Mouse (Mus musculus): ENCODE data around the gene Zfp385c. TPM values are rescaled to one million over a fixed set of nuclear protein-coding genes. Genes with fewer than 3 reads are reported as not detected.
A peak's percentile ranks its signal among the peaks of the same experiment; 100 is the strongest.

Zfp385c gene
- polyA plus RNA-seq, 1 experiment from 2014 or later, result 0.41 TPM

DNA sequence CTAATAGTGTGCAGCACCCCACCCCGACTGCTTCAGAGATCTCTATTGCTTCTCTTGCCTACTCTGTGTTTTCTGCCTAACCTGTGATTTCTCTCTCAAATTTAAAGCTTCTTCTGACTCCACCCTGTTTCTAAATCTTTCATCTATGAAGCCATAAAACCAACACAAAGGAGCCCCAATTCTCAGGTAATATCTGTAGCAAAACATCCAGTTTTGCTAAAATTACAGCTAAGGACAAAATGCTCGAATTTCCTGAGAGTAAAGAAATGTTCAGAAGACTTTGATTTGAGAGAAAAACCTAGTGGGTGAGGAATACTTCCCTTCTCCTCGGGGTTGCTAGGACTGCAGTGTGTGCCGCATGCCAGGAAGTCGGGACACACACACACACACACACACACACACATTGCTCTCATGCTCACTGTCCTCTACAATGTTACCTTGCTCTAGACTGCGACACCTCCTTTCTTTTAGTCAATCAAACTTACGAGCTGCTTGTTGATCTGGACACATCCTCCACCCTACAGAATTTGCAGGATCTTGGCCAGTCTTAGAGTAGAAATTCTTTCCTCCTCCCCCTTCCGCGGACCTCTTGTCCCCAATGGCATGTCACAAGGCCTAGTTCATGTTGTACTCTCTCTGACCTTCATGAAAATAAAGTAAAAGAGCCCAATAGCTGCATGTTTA is 82.1 kb downstream of the Zfp385c start:
- peak overlapping the region; percentile 69 for H3K27ac ChIP-seq (ENCODE audit: poor library complexity, severe bottlenecking)
- no peaks in the 10 kb centered on the region for H3K9me3 ChIP-seq (replicated peaks)
- peak overlapping the region; percentile 44; the same call in 1 of the 2 replicates for H3K9ac ChIP-seq
- peaks cover 23% of the 10 kb centered on the region for H3K36me3 ChIP-seq
- no peak for ATAC-seq (ENCODE audit: insufficient number of reproducible peaks, low FRiP score)
- peak overlapping the region; percentile 8; the same call in 1 of the 2 replicates for H3K4me2 ChIP-seq
- WGBS, result 66% methylated on average over 9 of the region's 9 CpGs
- peaks cover 47% of the 10 kb centered on the region for H3K4me1 ChIP-seq (replicated peaks)
- H3K27me3 ChIP-seq (replicated peaks), result no peaks in the 10 kb centered on the region
- H3K4me3 ChIP-seq, result no peak overlapping the region

DNA sequence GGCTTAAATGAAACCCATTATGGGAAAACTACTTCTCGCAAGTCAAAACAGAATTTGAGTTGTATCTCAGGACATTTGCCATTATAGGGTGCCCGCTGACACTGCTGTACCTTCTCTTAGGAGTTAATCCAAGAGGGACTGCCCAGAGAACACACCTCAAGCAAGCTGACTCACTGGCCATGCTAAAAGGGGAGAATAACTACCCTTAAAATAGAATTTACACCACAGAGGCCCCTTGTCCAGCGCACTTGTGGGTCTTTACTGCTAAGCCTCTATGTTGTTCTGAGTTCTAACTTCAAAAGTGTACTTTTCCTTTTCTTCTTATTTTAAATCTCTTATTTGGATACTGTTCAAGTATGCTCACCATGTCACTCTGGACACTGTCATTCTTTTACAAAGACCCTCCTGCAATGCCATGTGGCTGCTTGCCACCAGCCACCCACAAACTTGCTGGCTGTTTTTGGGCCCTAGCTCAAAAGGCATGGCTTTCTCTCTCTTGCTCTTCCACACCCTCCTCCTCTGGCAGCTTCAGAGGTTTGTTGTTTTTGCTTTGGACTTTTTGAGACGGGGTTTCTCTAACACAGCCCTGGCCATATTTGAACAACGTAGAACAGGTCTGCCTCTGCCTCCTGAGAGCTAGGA is 82.8 kb downstream of the Zfp385c start:
- 70% methylated on average over 5 of the region's 5 CpGs for WGBS
- no peaks in the 10 kb centered on the region for H3K9me3 ChIP-seq (replicated peaks)
- peaks cover 23% of the 10 kb centered on the region for H3K36me3 ChIP-seq
- peak overlapping the region; percentile 69 for H3K27ac ChIP-seq (ENCODE audit: poor library complexity, severe bottlenecking)
- H3K4me3 ChIP-seq, result no peak overlapping the region
- no peaks in the 10 kb centered on the region for H3K27me3 ChIP-seq (replicated peaks)
- peaks cover 50% of the 10 kb centered on the region for H3K4me1 ChIP-seq (replicated peaks)
- H3K4me2 ChIP-seq, result peak overlapping the region; percentile 8; the same call in 1 of the 2 replicates
- no peak for ATAC-seq (ENCODE audit: insufficient number of reproducible peaks, low FRiP score)
- peak overlapping the region; percentile 44; the same call in 1 of the 2 replicates for H3K9ac ChIP-seq

DNA sequence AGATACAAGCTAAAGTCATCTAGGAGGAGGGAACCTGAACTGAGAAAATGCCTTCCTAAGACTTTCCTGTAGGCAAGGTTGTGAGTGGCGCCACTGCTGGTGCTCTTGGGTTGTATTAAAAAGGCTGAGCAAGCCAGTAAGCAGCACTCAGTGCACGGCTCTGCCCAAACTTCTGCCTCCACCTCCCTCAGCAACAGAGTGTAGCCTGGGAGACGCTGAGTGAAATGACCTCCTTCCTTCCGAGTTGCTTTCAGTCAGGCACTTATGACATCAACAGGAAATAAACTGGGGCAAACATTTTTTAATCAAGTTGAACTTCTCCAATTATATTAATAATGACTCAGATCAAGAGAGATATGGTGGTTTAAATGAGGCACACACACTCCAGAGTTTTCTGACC is 83.5 kb downstream of the Zfp385c start:
- Histone ChIP-seq H3K27me3 (replicated peaks) (no peaks in the 10 kb centered on the region), H3K4me1 (replicated peaks) (peaks cover 57% of the 10 kb centered on the region), H3K27ac (ENCODE audit: poor library complexity, severe bottlenecking) (no peak overlapping the region), H3K4me3 (no peak overlapping the region), H3K36me3 (peaks cover 23% of the 10 kb centered on the region), H3K9ac (no peak overlapping the region), H3K9me3 (replicated peaks) (no peaks in the 10 kb centered on the region), H3K4me2 (no peak overlapping the region)
- 67% methylated on average over 4 of the region's 4 CpGs for WGBS
- ATAC-seq (ENCODE audit: insufficient number of reproducible peaks, low FRiP score), result no peak

DNA sequence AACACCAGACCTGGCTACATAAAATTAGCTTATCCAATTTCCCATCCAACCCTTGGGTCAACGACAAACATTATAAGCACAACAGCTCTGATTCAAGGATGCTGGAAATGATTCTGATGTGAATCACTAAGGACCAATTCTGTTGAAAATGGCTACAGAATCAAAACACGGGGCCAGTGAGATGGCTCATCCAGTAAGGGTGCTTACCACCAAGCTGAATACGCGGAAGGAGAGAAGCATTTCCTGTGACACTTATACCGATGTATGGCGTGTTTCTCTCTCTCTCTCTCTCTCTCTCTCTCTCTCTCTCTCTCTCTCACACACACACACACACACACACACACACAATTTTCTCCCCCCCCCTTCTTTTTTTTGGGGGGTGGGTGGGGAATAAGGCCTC is 85.1 kb downstream of the Zfp385c start:
- H3K9me3 ChIP-seq (replicated peaks), result no peaks in the 10 kb centered on the region
- peaks cover 58% of the 10 kb centered on the region for H3K4me1 ChIP-seq (replicated peaks)
- peaks cover 31% of the 10 kb centered on the region for H3K36me3 ChIP-seq
- H3K4me2 ChIP-seq, result no peak overlapping the region
- 94% methylated on average over 6 of the region's 6 CpGs for WGBS
- H3K4me3 ChIP-seq, result no peak overlapping the region
- H3K27me3 ChIP-seq (replicated peaks), result no peaks in the 10 kb centered on the region
- H3K9ac ChIP-seq, result no peak overlapping the region
- H3K27ac ChIP-seq (ENCODE audit: poor library complexity, severe bottlenecking), result no peak overlapping the region
- ATAC-seq (ENCODE audit: insufficient number of reproducible peaks, low FRiP score), result no peak

DNA sequence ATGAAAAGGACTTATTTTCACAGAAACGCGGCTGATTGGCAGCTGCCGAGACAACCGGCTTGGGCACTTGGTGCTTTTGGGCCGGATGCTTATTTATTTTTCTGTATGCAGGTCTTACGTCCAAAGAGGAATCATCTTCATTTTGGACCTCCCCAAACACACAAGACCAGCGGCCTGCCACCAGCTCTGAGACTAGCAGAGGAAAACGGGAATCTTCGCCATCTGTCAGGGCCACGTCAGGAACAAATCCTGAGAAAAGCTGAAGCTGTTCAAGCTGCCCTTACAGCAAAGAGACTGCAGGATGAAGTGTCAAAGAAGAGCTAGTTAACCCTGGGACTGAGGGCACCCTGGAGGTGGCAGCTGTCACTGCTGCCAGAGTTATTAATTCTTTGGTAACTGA is 86.8 kb downstream of the Zfp385c start:
- H3K9ac ChIP-seq, result no peak overlapping the region
- no peaks in the 10 kb centered on the region for H3K9me3 ChIP-seq (replicated peaks)
- no peak for ATAC-seq (ENCODE audit: insufficient number of reproducible peaks, low FRiP score)
- peaks cover 45% of the 10 kb centered on the region for H3K4me1 ChIP-seq (replicated peaks)
- no peak overlapping the region for H3K4me3 ChIP-seq
- H3K27ac ChIP-seq (ENCODE audit: poor library complexity, severe bottlenecking), result no peak overlapping the region
- peaks cover 39% of the 10 kb centered on the region for H3K36me3 ChIP-seq
- H3K4me2 ChIP-seq, result no peak overlapping the region
- H3K27me3 ChIP-seq (replicated peaks), result no peaks in the 10 kb centered on the region
- 88% methylated on average over 10 of the region's 10 CpGs for WGBS

DNA sequence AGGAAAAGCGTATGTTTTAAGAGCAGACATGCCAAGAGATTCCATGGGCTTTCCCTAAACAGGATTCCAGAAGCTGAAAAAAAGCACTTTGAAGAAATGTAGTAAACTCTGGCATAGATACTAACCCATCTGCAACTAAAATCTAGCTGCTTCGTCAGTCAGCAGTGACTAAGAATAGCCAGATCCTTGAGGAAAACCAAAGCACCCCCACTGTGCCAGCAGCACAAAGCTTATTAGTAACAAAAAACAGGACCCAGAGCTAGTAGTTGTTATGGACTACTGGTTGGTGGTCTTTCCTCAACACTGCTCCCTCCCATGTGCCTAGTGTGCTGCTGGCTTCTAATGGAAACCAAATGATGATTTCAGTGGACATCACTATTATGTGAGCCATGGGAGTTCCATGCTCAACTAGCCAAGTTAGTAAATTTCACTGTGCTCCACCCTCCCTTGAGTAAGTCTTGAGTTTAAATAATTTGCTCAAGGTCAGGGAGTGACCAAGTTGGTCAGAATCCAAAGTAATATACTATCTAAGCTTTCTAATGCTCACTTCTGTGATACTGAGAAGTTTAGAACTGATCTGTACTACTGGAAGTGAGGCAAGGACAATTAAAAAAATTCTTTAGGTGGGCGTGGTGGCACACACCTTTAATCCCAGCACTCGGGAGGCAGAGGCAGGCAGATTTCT is 87.8 kb downstream of the Zfp385c start:
- Histone ChIP-seq H3K27ac (ENCODE audit: poor library complexity, severe bottlenecking) (no peak overlapping the region), H3K4me2 (no peak overlapping the region), H3K27me3 (replicated peaks) (no peaks in the 10 kb centered on the region), H3K36me3 (peaks cover 49% of the 10 kb centered on the region), H3K4me3 (no peak overlapping the region), H3K4me1 (replicated peaks) (peaks cover 35% of the 10 kb centered on the region), H3K9me3 (replicated peaks) (no peaks in the 10 kb centered on the region), H3K9ac (no peak overlapping the region)
- 75% methylated on average over 4 of the region's 4 CpGs for WGBS
- ATAC-seq (ENCODE audit: insufficient number of reproducible peaks, low FRiP score), result no peak

DNA sequence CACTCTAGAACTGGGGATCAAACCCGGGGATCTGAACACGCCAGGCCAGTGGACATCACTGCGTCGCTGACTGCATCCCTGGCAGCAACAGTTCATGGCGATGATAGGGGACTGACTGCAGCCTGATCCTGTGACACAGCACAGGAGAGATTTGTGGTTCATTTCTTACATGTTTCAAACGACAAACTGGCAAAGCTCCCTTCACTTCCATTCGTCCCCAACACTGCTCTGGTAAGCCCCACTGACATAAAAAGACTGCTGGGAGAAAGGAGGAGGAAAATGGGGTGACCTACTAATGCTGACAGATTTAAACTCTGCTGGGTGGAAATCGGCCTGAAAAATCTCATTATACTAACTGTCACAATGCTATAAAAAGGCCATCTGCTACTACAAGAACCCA is 88.4 kb downstream of the Zfp385c start:
- Histone ChIP-seq H3K36me3 (peaks cover 55% of the 10 kb centered on the region), H3K4me2 (no peak overlapping the region), H3K9me3 (replicated peaks) (no peaks in the 10 kb centered on the region), H3K4me3 (no peak overlapping the region), H3K27me3 (replicated peaks) (no peaks in the 10 kb centered on the region), H3K27ac (ENCODE audit: poor library complexity, severe bottlenecking) (no peak overlapping the region), H3K9ac (no peak overlapping the region), H3K4me1 (replicated peaks) (peaks cover 30% of the 10 kb centered on the region)
- no peak for ATAC-seq (ENCODE audit: insufficient number of reproducible peaks, low FRiP score)
- 77% methylated on average over 8 of the region's 8 CpGs for WGBS

DNA sequence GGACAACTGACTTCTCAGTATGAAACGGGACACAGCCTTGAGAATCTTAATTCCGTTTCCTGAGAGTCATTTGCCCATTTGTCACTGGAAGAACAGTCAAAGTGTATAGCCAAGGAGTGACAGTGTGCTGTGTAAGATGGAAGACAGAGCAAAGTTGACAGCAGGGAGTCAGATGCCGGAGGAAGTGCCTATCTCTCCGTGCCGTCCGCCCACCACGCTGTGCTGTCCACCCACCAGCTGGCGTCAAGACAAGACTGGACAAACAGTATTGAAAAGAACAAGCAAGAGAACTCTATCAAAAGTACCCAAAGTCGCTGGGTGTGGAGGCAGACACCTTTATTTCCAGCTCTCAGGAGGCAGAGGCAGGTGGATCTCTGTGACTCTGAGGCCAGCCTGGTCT is 89.1 kb downstream of the Zfp385c start:
- peak overlapping the region; percentile 8; the same call in 1 of the 2 replicates for H3K27ac ChIP-seq (ENCODE audit: poor library complexity, severe bottlenecking)
- WGBS, result 47% methylated on average over 9 of the region's 9 CpGs
- H3K27me3 ChIP-seq (replicated peaks), result no peaks in the 10 kb centered on the region
- H3K4me2 ChIP-seq, result no peak overlapping the region
- H3K4me3 ChIP-seq, result no peak overlapping the region
- H3K9ac ChIP-seq, result no peak overlapping the region
- H3K9me3 ChIP-seq (replicated peaks), result no peaks in the 10 kb centered on the region
- H3K36me3 ChIP-seq, result peaks cover 59% of the 10 kb centered on the region
- ATAC-seq (ENCODE audit: insufficient number of reproducible peaks, low FRiP score), result peak; percentile 53; the same call in 1 of the 2 replicates
- H3K4me1 ChIP-seq (replicated peaks), result peaks cover 28% of the 10 kb centered on the region

DNA sequence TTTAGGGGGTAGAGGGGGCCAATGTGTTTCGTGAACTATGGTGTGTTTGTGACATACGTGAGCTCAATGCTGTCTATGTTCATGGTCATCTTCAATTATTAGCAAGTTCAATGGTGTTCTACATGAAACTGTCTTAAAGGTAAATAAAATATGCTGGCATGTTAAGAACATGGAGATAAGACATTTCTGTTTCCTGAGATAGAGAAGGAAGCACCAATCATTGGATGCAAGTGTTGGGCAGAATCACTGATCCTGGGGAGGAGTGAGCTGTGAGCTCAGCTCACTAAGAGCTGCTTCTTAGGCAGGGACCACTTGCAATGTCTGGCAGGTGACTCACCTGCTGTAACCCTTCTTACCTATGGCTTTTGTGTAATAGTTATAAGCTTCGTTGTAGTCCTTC is 90.9 kb downstream of the Zfp385c start:
- peaks cover 32% of the 10 kb centered on the region for H3K4me1 ChIP-seq (replicated peaks)
- H3K27ac ChIP-seq (ENCODE audit: poor library complexity, severe bottlenecking), result no peak overlapping the region
- H3K4me2 ChIP-seq, result no peak overlapping the region
- 96% methylated on average over 3 of the region's 3 CpGs for WGBS
- no peak overlapping the region for H3K9ac ChIP-seq
- no peaks in the 10 kb centered on the region for H3K9me3 ChIP-seq (replicated peaks)
- peaks cover 67% of the 10 kb centered on the region for H3K36me3 ChIP-seq
- ATAC-seq (ENCODE audit: insufficient number of reproducible peaks, low FRiP score), result no peak
- no peak overlapping the region for H3K4me3 ChIP-seq
- no peaks in the 10 kb centered on the region for H3K27me3 ChIP-seq (replicated peaks)

DNA sequence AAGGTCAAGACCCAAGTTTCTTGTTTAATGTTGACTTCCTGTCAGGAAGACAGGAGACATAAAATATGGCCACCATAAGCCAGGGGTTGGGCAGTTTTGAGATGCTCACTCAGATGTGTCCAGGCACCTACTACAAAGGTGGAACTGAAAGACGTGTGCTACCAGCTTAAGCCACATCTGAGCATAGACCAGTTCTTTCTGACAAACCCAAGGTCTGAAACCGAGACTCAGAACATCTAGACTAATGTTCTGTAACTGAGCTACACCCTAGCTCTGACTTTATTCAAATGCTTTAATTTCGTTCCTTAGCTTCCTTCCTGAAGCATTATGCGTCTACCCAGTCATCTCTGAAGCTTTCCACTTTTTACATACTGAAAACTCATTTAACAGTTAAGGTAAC is 94.2 kb downstream of the Zfp385c start:
- H3K27me3 ChIP-seq (replicated peaks), result no peaks in the 10 kb centered on the region
- H3K4me1 ChIP-seq (replicated peaks), result peaks cover 14% of the 10 kb centered on the region
- no peak overlapping the region for H3K9ac ChIP-seq
- no peak for ATAC-seq (ENCODE audit: insufficient number of reproducible peaks, low FRiP score)
- no peak overlapping the region for H3K27ac ChIP-seq (ENCODE audit: poor library complexity, severe bottlenecking)
- 86% methylated on average over 4 of the region's 4 CpGs for WGBS
- H3K4me2 ChIP-seq, result no peak overlapping the region
- H3K9me3 ChIP-seq (replicated peaks), result no peaks in the 10 kb centered on the region
- H3K4me3 ChIP-seq, result no peak overlapping the region
- peaks cover 85% of the 10 kb centered on the region for H3K36me3 ChIP-seq

DNA sequence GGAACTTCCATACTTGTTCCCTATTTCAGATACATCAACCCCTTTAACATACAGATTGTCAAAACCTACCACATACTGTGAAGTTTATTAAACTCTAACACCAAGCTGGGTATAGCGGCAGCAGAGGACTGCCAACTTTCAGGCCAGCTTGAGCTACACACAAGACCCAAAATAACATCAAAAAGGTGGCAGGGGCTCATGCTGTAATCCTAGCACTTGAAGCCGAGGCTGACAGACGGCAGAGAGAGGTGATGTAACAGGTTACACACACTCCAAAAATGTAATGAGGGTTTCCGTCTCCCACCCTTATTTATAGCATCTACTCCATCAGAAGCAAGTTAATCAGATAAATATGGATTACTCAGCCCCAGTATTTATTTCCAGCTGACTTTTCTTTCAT is 96.7 kb downstream of the Zfp385c start:
- H3K4me3 ChIP-seq, result no peak overlapping the region
- H3K4me2 ChIP-seq, result 0 out of 2 replicates have a peak overlapping the region, but pooled peaks have one; percentile 1
- H3K9ac ChIP-seq, result no peak overlapping the region
- H3K27ac ChIP-seq (ENCODE audit: poor library complexity, severe bottlenecking), result no peak overlapping the region
- peaks cover 93% of the 10 kb centered on the region for H3K36me3 ChIP-seq
- no peaks in the 10 kb centered on the region for H3K27me3 ChIP-seq (replicated peaks)
- H3K4me1 ChIP-seq (replicated peaks), result peaks cover 10% of the 10 kb centered on the region; the same call in 1 of the 2 replicates
- no peak for ATAC-seq (ENCODE audit: insufficient number of reproducible peaks, low FRiP score)
- 44% methylated on average over 4 of the region's 4 CpGs for WGBS
- no peaks in the 10 kb centered on the region for H3K9me3 ChIP-seq (replicated peaks)
